In the genomic region with DNA sequence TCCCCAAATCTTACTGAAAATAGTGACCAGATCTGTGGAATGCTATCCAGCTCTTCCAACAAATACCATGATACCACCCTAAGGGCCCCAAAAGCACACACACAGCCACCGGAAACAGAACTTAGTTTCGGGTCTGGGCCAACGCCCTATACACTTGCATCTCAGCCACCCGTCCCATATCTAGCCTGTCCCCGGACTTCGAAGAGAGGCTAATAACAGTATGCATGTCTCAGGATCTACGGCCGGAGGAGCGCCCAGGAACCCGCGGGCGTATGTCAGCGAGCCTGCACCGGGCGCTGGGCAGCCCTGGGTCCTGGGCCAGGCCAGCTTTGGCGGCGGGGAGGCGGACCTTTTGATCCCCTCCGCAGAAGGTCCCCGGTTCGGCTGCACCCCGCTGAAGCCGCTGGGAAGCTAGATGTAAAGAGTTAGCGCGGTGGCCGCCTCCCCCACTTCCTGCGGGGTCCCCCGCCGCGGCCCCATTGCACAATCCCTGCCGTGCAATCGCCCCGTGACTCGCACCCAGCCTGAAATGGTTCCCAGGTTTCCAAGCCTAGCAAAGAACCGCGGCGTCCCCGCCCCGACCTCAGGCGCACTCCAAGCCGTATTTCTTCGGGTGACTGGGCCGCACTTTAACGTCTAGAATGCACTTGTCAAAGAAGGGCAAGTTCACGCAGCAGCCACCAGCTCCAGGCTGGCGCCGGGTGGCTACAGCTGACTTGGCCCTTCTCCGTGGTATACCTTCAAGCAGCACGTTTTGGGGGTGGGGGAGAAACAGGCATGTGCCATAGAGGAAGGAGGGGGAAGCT, we compare ENCODE assay signal across 9 mouse cellular contexts. TPM values are rescaled to one million over a fixed set of nuclear protein-coding genes. Genes with fewer than 3 reads are reported as not detected.
DNase-seq lines count a peak whose midpoint lies in the region; ATAC-seq and TF ChIP-seq lines count a peak whose summit lies in the region.
"Had no signal": no experiment of that assay in that cellular context is flagged by ENCODE, and none has a peak within 500 bp of the region (broad histone marks: within the 10 kb centered on the region; RNA-seq: fewer than 3 reads in every experiment).

No protein-coding gene starts in this region.

- peak in 1 of 2 experiments; percentile 21 for DNase-seq in layer of hippocampus, adult 2 months (ENCODE audit: low spot score in 2 of 2)
- no peak for DNase-seq in layer of hippocampus, postnatal 14 days (ENCODE audit: low spot score in 2 of 2)
- peak; percentile 10 for DNase-seq in cerebellum, adult 9-11 months
- peak; percentile 54 to 65 for DNase-seq in gastrocnemius, adult 8-10 months (ENCODE audit: low spot score in 2 of 2)
- DNase-seq in liver, adult 2 months (ENCODE audit: extremely low read depth, low read depth, low spot score): peak; percentile 67
- peak; percentile 63 to 85 for DNase-seq in spleen, postnatal 4 days (ENCODE audit: low spot score in 2 of 2)

- no peaks in the 10 kb centered on the region for H3K36me3 ChIP-seq in hindbrain, embryonic 15.5 days
- H3K36me3 ChIP-seq in liver, adult 2 months (ENCODE audit: control insufficient read depth, insufficient read depth, low read length): no peaks in the 10 kb centered on the region
- H3K36me3 ChIP-seq in midbrain, embryonic 16.5 days (ENCODE audit: control insufficient read depth, insufficient read depth, low read length): no peaks in the 10 kb centered on the region

- no peaks in the 10 kb centered on the region for H3K79me2 ChIP-seq in liver, adult 2 months (ENCODE audit: control insufficient read depth, insufficient read depth, low read length)

- no peak for TF ChIP-seq CTCF in layer of hippocampus, adult 2 months (conservative IDR thresholded peaks at IDR 0.05)
- TF ChIP-seq CTCF in liver, adult 2 months (IDR thresholded peaks at IDR 0.05; ENCODE audit: low read depth, low read length): no peak

- peak overlapping the region; percentile 57 for H3K4me3 ChIP-seq in layer of hippocampus, adult 2 months
- H3K4me3 ChIP-seq in hindbrain, embryonic 15.5 days: peak overlapping the region; percentile 37
- peak overlapping the region; percentile 78 for H3K4me3 ChIP-seq in liver, adult 2 months (ENCODE audit: insufficient read depth, low read depth, low read length)
- peak overlapping the region; percentile 43 for H3K4me3 ChIP-seq in midbrain, embryonic 16.5 days (ENCODE audit: low read depth, low read length)

- peaks cover 34% of the 10 kb centered on the region for H3K27me3 ChIP-seq in hindbrain, embryonic 15.5 days
- no peaks in the 10 kb centered on the region for H3K27me3 ChIP-seq in liver, adult 2 months (ENCODE audit: control insufficient read depth, insufficient read depth, low read length)
- H3K27me3 ChIP-seq in midbrain, embryonic 16.5 days (ENCODE audit: control insufficient read depth, insufficient read depth, low read depth, low read length): peaks cover 21% of the 10 kb centered on the region
- H3K27me3 ChIP-seq: Patski had no signal

- no peak for TF ChIP-seq POLR2A in liver, adult 2 months (IDR thresholded peaks at IDR 0.05; ENCODE audit: extremely low read depth, insufficient read depth, low read length)

- peaks cover 20% of the 10 kb centered on the region for H3K4me1 ChIP-seq in hindbrain, embryonic 15.5 days (replicated peaks)
- peaks cover 9% of the 10 kb centered on the region for H3K4me1 ChIP-seq in liver, adult 2 months (ENCODE audit: control insufficient read depth, insufficient read depth, low read length)
- peaks cover 14% of the 10 kb centered on the region; the same call in 1 of the 2 replicates for H3K4me1 ChIP-seq in midbrain, embryonic 16.5 days (ENCODE audit: control insufficient read depth, insufficient read depth, low read length)

- ATAC-seq in hindbrain, embryonic 15.5 days (ENCODE audit: low FRiP score, low read depth): peak; percentile 35
- peak; percentile 49; the same call in 1 of the 2 replicates for ATAC-seq in midbrain, embryonic 16.5 days

- no peaks in the 10 kb centered on the region for H3K9me3 ChIP-seq in hindbrain, embryonic 15.5 days
- no peaks in the 10 kb centered on the region for H3K9me3 ChIP-seq in midbrain, embryonic 16.5 days (replicated peaks; ENCODE audit: control insufficient read depth, low read length, poor library complexity, severe bottlenecking)

- WGBS in hindbrain, embryonic 15.5 days: under 1% methylated on average over 49 of the region's 49 CpGs
- under 1% methylated on average over 48 of the region's 49 CpGs for WGBS in liver, adult 2 months
- under 1% methylated on average over 49 of the region's 49 CpGs for WGBS in midbrain, embryonic 16.5 days

- H3K4me2 ChIP-seq in hindbrain, embryonic 15.5 days: peak overlapping the region; percentile 92
- H3K4me2 ChIP-seq in midbrain, embryonic 16.5 days (ENCODE audit: low read length): peak overlapping the region; percentile 81

- peak overlapping the region; percentile 54; the same call in 1 of the 2 replicates for H3K27ac ChIP-seq in layer of hippocampus, adult 2 months
- no peak overlapping the region for H3K27ac ChIP-seq in hindbrain, embryonic 15.5 days (replicated peaks)
- H3K27ac ChIP-seq in liver, adult 2 months (replicated peaks; ENCODE audit: insufficient read depth, low read depth, low read length): peak overlapping the region; percentile 95
- no peak overlapping the region for H3K27ac ChIP-seq in midbrain, embryonic 16.5 days (ENCODE audit: low read length)

- no peak overlapping the region for H3K9ac ChIP-seq in hindbrain, embryonic 15.5 days
- H3K9ac ChIP-seq in liver, adult 2 months (ENCODE audit: low read depth, low read length): peak overlapping the region; percentile 88
- peak overlapping the region; percentile 52; the same call in 1 of the 2 replicates for H3K9ac ChIP-seq in midbrain, embryonic 16.5 days (ENCODE audit: low read depth, low read length)

RNA-seq across cellular contexts. Expression of gene Jak1, which starts 27.9 kb away (rescaled TPM):
- 100 to 1,000 TPM; 124 to 128 TPM for total RNA-seq in layer of hippocampus, adult 2 months (2021)
- total RNA-seq in layer of hippocampus, postnatal 14 days (2021): 100 to 1,000 TPM; 105 to 108 TPM
- total RNA-seq in gastrocnemius, adult 8-10 months (2022): 100 to 1,000 TPM in 3 of 4 experiments, 10 to 100 TPM in 1; 92.6 to 112 (median 104) TPM
- polyA plus RNA-seq in hindbrain, embryonic 15.5 days (2015; fragmentation: Nextera tagmentation; extraction: Ambion mirVana): 81.0 and 84.0 TPM in 2 replicates
- 67.0 and 67.1 TPM in 2 replicates for total RNA-seq in liver, adult 2 months (2014; rRNA removed)
- polyA plus RNA-seq in liver, adult 2 months (2012; rRNA removed): 19.2 and 21.7 TPM in 2 replicates
- polyA plus RNA-seq in midbrain, embryonic 16.5 days (2015; fragmentation: Nextera tagmentation; extraction: Ambion mirVana): 74.9 and 85.3 TPM in 2 replicates

Comparison
In these comparisons a context has a peak if more than half of its experiments do, and no peak if none do; other contexts are left out.
1. DNase-seq: peak in cerebellum, adult 9-11 months (single experiment), gastrocnemius, adult 8-10 months (2 of 2), liver, adult 2 months (single experiment) and spleen, postnatal 4 days (2 of 2); none in layer of hippocampus, postnatal 14 days (0 of 2).
2. H3K27ac ChIP-seq: peak in layer of hippocampus, adult 2 months (single experiment) and liver, adult 2 months (single experiment); none in hindbrain, embryonic 15.5 days (single experiment) and midbrain, embryonic 16.5 days (single experiment).
3. Peak in every context shown above with its lines, with median percentiles within 50 percentile points of each other: H3K4me3 ChIP-seq.